Mouse (Mus musculus): ENCODE measurements at regions not wholly inside any gene's neighbourhood (a gene's known extent, or its start where the extent isn't known, plus 50 kb on each side); places are given as distances from the start of the nearest gene placed in this dataset.

DNA sequence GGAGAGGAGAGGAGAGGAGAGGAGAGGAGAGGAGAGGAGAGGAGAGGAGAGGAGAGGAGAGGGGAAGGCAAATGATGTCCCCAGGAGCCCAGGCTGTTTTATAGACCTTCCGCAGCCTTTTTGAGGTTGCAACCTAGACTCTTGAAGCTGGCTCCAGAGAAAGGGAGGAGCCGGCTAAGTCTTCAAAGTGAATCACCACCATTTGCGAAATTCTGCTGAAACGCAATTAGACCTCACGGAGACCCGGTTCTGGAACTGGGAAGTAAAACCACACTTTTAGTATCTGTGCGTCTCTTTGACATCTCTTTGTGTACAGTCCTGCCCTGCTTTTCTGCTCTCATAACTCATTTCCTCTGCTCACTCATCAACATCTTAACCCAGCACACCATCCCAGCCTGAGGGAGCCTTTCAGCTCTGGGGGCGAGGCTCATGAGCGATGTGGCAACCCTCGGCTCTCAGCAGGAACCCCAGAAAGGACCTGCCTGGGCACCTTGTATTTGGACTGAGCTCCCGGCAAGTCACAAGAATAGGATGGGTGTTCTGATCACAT, 196.6 kb upstream of the Jarid2 start:
- DNase-seq (ENCODE audit: low spot score in 2 of 2), result no peak

DNA sequence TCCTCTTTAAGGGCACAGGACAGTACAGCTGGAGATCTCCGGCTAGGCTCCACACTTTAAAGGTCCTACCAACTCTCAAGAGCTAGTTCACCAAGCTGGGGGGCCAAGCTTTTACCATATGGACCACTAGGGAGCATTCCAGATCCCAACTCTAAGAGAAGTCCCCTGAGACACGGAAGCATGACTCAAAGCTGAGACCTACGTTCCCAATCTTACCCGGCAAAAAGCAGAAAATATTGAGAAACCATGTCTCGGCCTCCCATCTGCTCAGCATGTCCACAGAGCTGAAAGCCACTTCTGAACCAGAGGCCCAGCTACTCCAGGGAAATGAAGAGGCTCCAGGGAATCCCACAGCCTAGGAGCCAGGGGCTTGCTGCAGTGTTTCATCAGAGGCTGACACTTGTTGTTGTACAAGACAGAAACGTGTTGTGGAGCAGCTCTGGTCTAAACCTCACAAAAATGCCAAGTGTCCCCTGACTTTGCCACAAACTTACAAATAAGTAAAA, 194.6 kb upstream of the Jarid2 start:
- DNase-seq (ENCODE audit: low spot score in 2 of 2), result no peak

DNA sequence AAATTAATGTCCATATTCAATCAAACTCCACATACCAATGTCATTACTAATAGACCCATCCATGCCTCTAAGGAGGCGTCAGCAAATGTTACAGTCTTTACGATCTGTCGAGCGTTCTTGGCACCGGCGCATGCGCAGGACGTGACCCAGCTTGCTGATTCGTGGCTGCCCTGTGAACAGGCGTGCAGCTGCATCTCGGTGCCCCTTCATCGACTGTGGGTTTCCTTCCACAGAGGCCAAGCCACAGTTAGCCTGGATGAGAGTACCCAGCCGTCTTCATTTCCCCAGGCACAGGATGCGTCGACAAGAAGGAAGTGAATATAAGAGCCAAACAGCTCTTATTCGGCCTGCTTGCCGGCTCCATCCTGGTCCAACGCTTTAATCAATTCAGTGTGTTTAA, 193.8 kb upstream of the Jarid2 start:
- no peak for DNase-seq (ENCODE audit: low spot score in 2 of 2)

DNA sequence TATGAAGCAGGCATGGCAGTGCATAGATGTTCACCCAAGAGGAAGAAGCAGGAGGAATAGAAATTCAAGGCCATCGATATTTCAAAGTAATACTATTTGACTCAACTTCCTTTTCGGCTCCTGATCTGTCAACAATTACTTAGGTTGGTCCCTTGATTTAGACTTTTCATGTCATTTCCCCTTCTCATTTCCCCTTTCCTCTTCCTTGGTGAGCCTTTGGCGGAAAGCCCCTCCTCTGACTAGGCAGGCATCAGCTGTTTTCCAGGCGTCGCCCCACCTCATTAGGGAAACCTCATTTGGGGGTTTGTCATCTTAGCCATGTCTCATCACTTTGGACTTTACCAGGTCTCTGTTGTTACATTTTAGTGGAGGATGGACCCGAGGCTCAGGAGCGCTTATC, 191.0 kb upstream of the Jarid2 start:
- no peak for DNase-seq (ENCODE audit: low spot score in 2 of 2)

DNA sequence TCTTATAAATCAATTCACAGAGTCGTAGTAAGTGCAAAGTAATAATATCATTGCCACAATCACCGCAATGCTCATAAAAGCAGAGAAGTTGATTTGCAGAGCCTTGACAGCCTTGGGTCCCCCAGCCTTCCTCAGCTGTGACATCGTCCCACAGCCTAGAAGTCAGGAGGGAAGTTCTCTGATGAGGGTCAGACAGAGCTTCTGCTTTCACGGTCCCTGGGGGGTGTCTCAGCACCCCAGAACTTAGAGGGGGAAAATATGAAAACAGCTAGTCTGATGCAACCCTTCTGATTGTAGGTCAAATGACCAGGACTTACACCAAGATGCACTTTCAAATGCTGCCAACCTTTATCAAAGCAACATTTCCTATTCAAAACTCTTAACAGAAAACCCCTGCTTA, 188.9 kb upstream of the Jarid2 start:
- no peak for DNase-seq (ENCODE audit: low spot score in 2 of 2)

DNA sequence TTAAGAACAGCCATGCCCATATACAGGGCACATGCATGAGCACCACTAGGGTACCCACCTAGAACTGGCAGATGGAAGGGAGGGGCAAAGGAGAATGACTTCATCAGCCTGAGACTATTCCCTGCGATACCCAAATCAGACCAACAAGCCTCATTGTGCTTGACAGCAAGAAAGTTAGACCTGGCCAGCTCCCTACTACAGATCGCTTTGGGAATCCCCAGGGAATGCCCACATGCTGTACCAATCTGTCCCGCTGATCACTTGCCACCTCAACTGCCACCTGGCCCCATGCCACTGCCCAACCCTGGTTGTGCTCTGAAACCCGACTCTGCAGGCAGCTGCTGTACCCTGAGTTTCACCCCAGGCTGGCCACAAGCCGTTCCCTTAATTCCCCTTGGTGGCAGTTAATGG, 188.0 kb upstream of the Jarid2 start:
- DNase-seq (ENCODE audit: low spot score in 2 of 2), result peak; percentile 9 to 23

DNA sequence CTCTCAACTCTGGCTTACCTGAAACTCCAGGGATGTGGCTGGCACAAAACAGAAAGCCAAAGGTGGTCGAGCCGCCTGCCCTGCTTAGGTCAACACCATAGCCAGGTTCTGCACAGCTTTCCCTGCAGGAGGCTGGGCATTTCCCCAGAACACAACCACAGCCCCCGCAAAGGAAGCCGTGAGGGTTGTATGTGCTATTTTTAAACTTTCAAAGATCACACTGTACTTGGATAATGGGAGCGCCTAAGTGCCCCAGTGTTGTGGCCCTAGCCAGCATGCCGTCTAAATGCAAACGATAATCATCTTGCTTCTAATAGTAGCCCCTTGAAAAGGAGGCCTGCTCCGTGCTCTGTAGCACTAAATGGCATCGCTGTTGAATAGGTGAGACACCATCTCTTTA, 184.5 kb upstream of the Jarid2 start:
- DNase-seq (ENCODE audit: low spot score in 2 of 2), result no peak

DNA sequence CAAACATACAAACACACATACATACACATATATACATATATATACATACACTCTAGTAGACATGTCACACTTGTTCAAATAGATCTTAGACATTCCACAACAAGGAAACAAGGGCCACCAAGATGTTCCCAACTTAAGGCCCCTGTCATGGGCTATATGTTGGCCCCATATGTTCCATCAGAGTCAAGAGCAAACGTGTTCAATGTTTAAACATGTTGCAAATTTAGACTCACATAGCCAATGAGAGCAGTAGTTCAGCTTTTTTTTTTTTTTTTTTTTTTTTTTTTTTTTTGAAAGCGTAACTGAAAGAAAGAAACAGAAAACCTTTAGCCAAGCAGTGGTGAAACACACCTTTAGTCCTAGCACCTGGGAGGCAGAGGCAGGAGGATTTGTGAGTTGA, 183.0 kb upstream of the Jarid2 start:
- DNase-seq (ENCODE audit: low spot score in 2 of 2), result no peak

DNA sequence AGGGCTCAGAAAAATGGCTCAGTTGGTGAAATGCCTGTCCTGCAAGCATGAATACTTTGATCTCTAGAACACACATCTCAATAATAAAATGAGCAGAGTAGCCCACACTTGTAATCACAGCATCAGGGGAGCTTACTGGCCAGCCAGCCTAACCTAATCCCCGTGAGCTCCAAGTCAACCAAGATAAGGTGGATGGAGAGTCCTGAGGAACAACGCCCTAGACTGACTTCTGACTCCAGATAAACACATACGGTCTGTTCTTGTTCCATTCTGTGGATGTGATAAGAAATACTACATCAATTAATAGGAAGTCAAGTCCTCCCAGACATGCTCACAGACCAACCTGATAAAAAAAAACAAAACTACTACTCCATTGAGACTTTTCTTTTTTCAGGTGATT, 180.4 kb upstream of the Jarid2 start:
- DNase-seq (ENCODE audit: low spot score in 2 of 2), result no peak

DNA sequence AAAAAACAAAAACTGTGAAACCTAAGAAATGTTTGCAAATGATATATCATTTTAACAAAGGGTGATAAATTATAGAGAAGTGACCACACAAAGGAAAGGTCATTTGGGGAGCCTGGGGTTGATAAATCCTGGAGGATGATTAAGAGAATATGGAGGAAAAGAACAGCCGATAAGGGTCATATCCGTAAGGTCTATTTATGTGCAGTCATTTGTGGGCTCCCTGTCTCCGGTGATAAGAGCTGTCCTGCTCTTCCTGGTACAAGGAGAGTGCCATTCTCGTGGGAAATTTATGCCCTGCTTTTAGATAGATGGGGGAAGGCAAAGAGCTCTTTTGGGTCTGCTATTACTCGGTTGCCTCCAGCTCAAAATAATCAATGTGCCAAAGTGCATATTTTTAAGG, 175.9 kb upstream of the Jarid2 start:
- no peak for DNase-seq (ENCODE audit: low spot score in 2 of 2)

DNA sequence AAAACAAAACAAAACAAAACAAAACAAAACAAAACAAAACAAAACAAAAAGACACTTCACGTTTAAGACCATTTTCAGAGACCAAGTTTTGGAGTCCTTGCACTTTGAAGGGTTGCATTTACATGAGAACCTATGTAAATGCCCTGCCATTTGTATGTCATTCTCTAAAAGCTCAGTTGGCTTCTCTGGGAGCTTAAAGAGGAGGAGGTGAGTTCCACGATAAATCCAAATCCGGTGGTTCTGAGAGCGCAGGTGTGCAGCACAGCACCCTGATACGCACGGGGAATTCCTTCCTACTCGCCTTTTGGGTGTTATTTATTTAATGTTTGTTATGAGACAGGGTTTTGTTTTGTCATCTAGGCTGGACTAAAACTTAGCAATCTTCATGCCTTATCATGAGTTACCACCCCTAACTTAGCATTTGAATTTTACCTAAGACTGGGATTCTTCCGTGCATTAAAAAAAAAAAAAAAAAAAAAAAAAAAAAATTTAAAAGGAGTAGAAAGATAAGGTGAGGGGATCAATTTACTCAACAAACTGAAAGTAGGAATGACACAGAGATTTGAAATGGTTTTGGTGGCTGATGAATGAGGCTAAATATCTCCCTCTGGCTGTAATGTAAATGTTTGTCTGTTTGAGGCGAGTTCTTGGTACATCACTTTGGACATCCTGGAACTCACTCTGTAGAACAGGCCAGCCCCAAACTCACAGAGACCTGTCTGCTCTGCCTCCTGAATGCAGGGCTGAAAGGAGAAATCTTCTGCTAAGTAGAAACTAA, 174.4 kb upstream of the Jarid2 start:
- no peak for DNase-seq (ENCODE audit: low spot score in 2 of 2)

DNA sequence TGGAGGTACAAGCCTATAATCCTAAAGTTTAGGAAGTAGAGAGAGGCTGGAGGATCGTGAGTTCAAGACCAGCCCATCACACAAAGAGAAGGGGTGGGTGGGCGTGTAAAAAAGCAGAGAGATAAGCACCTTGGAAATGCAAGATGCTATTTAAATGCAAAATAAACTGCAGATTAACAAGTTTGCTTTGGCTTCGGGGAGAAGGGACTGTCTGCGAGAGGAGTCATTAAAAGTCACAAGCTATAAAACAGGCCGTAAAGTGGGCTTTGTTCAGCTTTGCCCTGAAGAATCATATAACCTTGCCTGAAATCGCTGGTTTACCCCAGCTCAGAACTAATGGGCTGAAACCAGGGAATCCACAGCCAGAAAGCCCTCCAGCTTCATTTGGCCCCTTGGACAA, 173.3 kb upstream of the Jarid2 start:
- no peak for DNase-seq (ENCODE audit: low spot score in 2 of 2)

DNA sequence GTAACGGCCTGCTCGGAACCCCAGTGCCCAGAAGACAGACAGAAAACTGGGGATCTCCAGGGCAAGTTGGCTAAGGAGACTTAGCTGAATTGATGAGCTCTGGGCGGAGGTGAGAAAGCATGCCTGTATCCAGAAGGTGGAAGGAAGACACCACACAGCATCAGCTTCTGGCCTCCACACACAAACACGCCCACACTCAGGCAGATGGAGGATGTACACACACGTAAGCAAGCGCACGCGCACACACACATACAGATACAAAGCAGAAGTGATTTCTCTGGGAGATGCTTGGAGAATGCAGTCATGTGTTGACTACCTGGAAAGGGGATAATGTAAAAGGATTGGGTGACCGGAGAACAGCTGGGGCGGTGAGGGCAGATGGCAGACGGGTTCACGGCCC, 171.2 kb upstream of the Jarid2 start:
- no peak for DNase-seq (ENCODE audit: low spot score in 2 of 2)

DNA sequence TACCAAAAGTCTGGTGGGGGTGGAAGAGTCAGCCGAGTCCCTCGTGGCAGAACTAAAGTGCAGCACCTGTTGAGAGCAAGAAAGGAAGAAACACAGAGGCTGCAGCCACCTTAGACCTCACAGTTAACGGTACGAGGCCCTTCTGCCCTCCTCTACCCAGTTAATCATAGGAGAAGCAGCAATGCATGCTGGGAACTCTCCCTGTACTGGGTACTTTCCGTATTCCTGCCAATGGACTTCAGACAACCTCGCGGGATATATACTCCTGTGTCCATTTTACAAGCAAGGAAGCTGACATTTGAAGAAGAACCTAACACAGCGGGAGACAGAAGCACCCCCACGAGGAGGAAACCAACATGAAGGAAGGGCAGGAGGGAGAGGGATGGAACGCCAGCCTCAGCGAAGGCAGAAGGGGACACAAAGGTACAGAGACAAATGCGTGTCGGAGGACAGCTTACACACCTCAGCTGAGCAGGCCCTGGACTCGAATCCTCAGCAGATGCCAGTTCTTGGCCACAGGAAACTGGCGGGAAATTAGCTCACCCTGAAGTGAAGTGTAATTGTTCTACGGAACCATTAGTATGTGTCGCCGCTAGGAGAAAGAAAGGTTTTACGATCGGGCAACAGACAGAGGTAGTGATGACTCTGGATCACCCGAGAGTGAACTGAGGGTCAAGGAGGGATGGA, 170.6 kb upstream of the Jarid2 start:
- no peak for DNase-seq (ENCODE audit: low spot score in 2 of 2)

DNA sequence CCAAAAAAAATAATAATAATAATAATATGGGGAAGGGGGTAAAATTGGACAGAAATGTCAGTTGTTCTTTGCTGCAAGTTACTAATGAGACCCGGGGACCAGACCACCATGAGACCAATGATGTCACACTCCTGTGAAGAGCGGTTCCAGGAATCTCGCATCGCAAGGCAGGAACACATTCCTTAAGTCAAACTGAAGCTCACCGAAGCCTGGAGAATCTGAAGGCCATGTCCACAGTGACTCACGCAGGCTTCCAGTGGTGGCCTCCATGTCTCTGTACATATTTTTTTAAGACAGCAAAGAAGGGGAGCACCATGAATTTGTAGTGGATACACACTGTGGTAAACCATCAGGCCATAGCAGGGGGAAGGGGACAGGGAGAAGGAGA, 170.1 kb upstream of the Jarid2 start:
- DNase-seq (ENCODE audit: low spot score in 2 of 2), result no peak

DNA sequence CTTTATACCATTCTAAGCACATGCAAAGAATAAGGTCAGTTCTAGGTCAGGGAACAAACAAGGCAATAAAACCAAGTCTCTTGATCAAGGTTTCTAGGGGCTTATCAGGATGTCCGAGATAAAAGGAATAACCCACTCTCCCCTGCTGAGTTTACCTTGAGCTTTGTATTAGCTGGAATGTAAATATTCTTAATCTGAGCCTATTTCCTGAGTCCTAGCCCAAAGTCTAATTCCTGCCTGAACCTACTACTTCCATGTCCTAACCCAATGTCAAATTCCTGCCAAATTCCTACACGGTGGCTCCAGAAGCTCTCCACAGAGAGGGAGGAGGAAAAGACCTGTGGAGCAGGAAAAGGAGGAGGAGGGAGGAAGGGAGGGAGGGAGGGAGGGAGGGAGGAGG, 169.6 kb upstream of the Jarid2 start:
- no peak for DNase-seq (ENCODE audit: low spot score in 2 of 2)

DNA sequence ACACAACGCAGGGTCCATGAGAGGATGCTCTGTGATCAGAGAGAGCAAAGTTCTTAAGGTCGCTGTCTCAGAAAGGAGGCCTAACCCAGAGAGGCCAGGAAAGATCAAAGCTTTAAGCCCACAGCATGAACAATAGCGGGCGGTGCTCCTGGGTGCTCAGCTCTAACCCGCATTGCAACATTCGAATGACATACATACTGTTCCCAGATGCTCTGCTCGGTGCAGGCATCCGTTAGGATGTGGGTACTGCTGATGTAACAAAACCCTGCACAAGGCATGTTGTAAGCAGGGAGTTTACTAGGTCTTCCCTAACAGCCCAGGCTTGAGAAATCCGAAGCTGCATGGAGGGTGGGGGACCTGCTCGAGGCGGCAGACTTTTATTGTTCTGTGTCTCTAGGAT, 164.6 kb upstream of the Jarid2 start:
- DNase-seq (ENCODE audit: low spot score in 2 of 2), result no peak

DNA sequence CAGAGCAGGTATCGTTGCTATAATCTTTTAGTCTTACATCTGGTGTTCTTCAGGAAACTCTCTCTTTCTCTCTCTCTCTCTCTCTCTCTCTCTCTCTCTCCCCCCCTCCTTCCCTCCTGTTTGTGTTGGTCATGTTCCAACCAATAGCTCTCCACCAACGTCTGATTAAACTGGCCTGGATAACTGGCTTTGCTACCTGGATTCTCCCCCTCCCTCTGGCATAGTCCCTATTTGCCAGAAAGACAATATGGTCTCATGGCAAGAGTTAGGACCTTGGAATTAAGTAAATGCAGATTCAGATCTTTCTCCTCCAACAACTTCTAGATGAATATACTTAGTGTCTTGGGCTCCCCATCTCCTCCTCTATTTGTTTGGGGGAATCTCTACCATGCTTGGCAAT, 161.6 kb upstream of the Jarid2 start:
- no peak for DNase-seq (ENCODE audit: low spot score in 2 of 2)

DNA sequence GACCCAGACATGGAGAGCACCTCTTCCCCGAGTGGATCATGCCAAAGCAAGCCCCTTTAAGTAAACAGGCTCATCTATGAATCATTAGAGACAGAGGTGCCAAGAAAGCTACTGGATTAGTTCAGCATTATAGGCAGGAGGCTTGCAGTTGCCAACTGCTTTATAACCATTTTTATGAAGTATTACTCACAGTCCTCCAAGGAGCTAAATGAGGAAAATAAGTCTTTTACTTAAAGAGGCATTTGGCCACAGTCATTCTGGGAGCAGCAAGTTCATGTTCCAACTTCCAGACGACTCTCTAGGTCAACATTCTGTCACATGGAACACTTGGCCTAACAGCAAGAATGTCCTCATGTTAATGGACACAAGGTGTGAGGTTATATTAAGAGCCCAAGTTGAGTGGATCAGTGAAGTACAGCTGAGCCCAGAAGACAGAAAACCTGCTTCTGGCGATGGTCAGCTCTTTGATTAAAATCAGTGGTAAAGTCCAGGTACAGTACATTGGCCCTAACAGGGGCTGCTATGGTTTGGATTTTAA, 160.0 kb upstream of the Jarid2 start:
- no peak for DNase-seq (ENCODE audit: low spot score in 2 of 2)

DNA sequence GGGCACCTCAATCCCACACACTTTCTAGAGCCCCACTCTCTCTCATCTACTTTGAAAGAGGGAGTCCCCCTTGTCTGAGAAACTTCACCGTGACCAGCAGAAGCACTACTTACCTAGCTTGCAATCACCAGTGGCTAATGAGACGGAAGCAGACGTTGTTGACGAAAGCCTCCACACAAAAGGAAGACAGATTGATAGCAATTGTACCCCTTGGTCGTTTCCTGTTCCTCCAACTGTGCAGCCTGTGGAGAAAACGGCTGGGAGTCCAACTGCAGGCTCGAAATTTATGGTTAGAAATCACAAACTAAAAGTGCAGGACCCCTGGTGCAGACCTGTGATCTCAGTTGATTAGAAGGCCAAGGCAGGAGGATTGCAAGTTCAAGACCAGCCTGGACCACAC, 155.8 kb upstream of the Jarid2 start:
- DNase-seq (ENCODE audit: low spot score in 2 of 2), result no peak

DNA sequence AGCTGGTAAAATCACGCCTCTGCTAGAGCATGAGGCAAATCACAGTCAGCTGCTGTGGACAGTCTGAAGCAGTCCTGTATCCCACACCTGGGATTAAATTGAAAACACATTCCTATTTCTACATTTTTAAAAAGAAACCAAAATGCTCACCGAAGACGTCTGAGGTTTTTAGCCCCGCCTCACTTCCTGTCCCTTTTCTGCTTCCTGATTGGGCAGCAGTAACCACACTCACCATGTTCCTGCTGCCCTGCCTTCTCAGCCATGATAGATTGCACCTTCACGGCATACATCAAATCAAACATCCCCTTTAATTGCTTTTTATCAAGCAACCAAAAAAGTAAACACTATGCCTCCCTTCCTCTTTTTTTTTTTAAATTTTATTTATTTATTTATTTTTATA, 150.1 kb upstream of the Jarid2 start:
- DNase-seq (ENCODE audit: low spot score in 2 of 2), result no peak

DNA sequence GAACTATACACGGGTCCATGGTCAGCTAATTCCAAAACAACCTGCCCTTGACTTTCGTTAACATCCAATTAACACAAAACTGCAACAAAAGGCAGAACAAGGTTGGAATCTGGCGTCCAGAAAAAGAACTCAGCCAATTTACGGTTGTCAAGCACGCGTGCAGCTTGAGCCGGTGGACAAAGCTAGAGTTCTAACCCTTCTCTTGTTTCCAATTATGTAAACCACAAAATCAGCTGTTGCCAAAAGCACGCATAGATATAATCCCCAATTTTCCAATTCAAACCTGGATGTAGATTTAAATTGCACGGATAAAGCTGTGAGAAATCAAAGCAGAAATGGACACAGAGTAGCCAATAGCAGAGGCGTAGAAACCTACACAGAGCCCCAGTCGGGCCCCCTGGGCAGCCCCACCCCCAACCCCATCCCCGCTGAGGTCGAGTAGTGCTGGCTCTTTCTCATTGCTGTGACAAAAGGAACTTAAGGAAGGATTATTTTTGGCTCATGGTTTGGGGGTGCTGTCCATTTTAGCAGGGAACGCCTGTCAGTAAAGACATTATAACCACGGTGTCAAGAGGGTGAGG, 149.0 kb upstream of the Jarid2 start:
- no peak for DNase-seq (ENCODE audit: low spot score in 2 of 2)
